Mouse (Mus musculus): ENCODE measurements around the gene Fto.

- no peak for TF ChIP-seq CTCF (conservative IDR thresholded peaks at IDR 0.05; ENCODE audit: low read length)
- TF ChIP-seq POU5F1 (IDR thresholded peaks at IDR 0.05; ENCODE audit: borderline replicate concordance, low read length) = no peak
- TF ChIP-seq NANOG (IDR thresholded peaks at IDR 0.05; ENCODE audit: borderline replicate concordance, low read length) = no peak
These were observed 5.8 kb downstream of the Fto start for GRCm38 (mm10) chr8:91318938-91319729.
